Mouse (Mus musculus): ENCODE data around the gene Hsd17b11. TPM values are rescaled to one million over a fixed set of nuclear protein-coding genes. Genes with fewer than 3 reads are reported as not detected.

Hsd17b11 gene
- total RNA-seq, 1 experiment from 2014 or later = 105 TPM

Other genes starting within 250 kb of the Hsd17b11 start
- gene Klhl8, start 110.7 kb downstream of the Hsd17b11 start, total RNA-seq (2017) = 2.1 and 4.2 TPM in 2 replicates
- 0.35 and 0.74 TPM in 2 replicates for gene Hsd17b13, start 44.5 kb downstream of the Hsd17b11 start, total RNA-seq (2017)
- gene Nudt9, start 24.4 kb upstream of the Hsd17b11 start, total RNA-seq (2017) = 29.7 and 32.3 TPM in 2 replicates
- not detected in 2 replicates for gene Gm17660, start 55.7 kb upstream of the Hsd17b11 start, total RNA-seq (2017)
- 0.61 TPM in 1 of 2 replicates, not detected in the other for gene Sparcl1, start 91.8 kb upstream of the Hsd17b11 start, total RNA-seq (2017)
- not detected in 2 replicates for gene Dspp, start 148.8 kb upstream of the Hsd17b11 start, total RNA-seq (2017)
- not detected in 2 replicates for gene Dmp1, start 180.7 kb upstream of the Hsd17b11 start, total RNA-seq (2017)